Mouse (Mus musculus) CH12.LX (cell line): Measurements from ENCODE around the gene Nkx2-3. TPM values are rescaled to one million over a fixed set of nuclear protein-coding genes. Genes with fewer than 3 reads are reported as not detected.

Source experiments
- DNase-seq: peaks from one replicate; pipeline ENCODE4 v3.0.0-alpha.2; 2013; ENCODE audit errors: extremely low read depth
- H3K27ac ChIP-seq: 2 replicates; pipeline ENCODE4 v1.5.1; 2012; ENCODE audit warnings: low read depth, mild to moderate bottlenecking, control low read depth, moderate library complexity; ENCODE audit not compliant: insufficient read depth
- H3K27me3 ChIP-seq: replicated peaks from 2 replicates; pipeline ENCODE3; 2012; ENCODE audit warnings: inconsistent platforms
- H3K36me3 ChIP-seq, 2 experiments: replicated peaks in 1 of 2; 2 replicates each; pipeline versions ENCODE3 to v1.6.1; 2012; ENCODE audit warnings: inconsistent platforms in 1 of 2, low read length in 1 of 2, mild to moderate bottlenecking in 1 of 2, mixed read lengths in 1 of 2, moderate library complexity in 1 of 2; ENCODE audit not compliant: control insufficient read depth in 1 of 2, insufficient read depth in 1 of 2
- H3K4me1 ChIP-seq, 2 experiments: 2 replicates each; pipeline ENCODE4 v1.6.1; 2012; ENCODE audit warnings: inconsistent platforms in 1 of 2, moderate library complexity in 1 of 2; ENCODE audit not compliant: insufficient read depth in 2 of 2, control insufficient read depth in 1 of 2
- H3K4me2 ChIP-seq: 2 replicates; pipeline ENCODE4 v1.6.1; 2012; ENCODE audit warnings: low read depth, mild to moderate bottlenecking, control low read depth; ENCODE audit not compliant: poor library complexity, insufficient read depth, severe bottlenecking
- H3K4me3 ChIP-seq, 3 experiments: fragments of 150-350 bp in 1 of 3; sonication (generic) in 1 of 3; replicated peaks in 1 of 3; 2 replicates each; pipeline versions ENCODE3 to v1.5.1; 2011 to 2012; ENCODE audit warnings: low read depth in 2 of 3, low read length in 2 of 3, mild to moderate bottlenecking in 2 of 3, moderate library complexity in 2 of 3, control low read depth in 1 of 3, improper control_type of control experiment in 1 of 3, inconsistent platforms in 1 of 3, mixed read lengths in 1 of 3; ENCODE audit not compliant: poor library complexity in 1 of 3
- H3K79me2 ChIP-seq: replicated peaks from 2 replicates; pipeline ENCODE4 v1.6.1; 2012; ENCODE audit warnings: mild to moderate bottlenecking, moderate library complexity; ENCODE audit not compliant: control insufficient read depth, poor library complexity, insufficient read depth, severe bottlenecking; ENCODE audit errors: extremely low read depth
- H3K9ac ChIP-seq: 2 replicates; pipeline ENCODE4 v1.6.1; 2012; ENCODE audit warnings: low read depth, mild to moderate bottlenecking, control low read depth, moderate library complexity; ENCODE audit not compliant: insufficient read depth
- H3K9me3 ChIP-seq: replicated peaks from 2 replicates; pipeline ENCODE3; 2012; ENCODE audit warnings: low read length, inconsistent platforms, mixed read lengths
- CHD2 ChIP-seq: IDR thresholded peaks from 2 replicates; pipeline ENCODE4 v1.6.1; 2011; ENCODE audit warnings: low read length, improper control_type of control experiment
- E2F4 ChIP-seq: IDR thresholded peaks from 2 replicates; pipeline ENCODE4 v1.6.1; 2011; ENCODE audit warnings: low read depth, low read length, improper control_type of control experiment; ENCODE audit not compliant: insufficient replicate concordance
- ELF1 ChIP-seq: IDR thresholded peaks from 2 replicates; pipeline ENCODE4 v1.6.1; 2014; ENCODE audit warnings: low read depth, mild to moderate bottlenecking, inconsistent platforms, low read length, improper control_type of control experiment
- ETS1 ChIP-seq: conservative IDR thresholded peaks from 2 replicates; pipeline ENCODE4 v1.6.1; 2012; ENCODE audit warnings: low read depth, mild to moderate bottlenecking, inconsistent platforms, low read length, improper control_type of control experiment, moderate library complexity
- GABPA ChIP-seq: IDR thresholded peaks from 2 replicates; pipeline ENCODE4 v1.6.1; 2012; ENCODE audit warnings: low read depth, low read length, improper control_type of control experiment, inconsistent platforms; ENCODE audit not compliant: insufficient replicate concordance
- JUND ChIP-seq: conservative IDR thresholded peaks from 2 replicates; pipeline ENCODE4 v1.6.1; 2011; ENCODE audit warnings: low read depth, low read length, improper control_type of control experiment
- KAT2A ChIP-seq: IDR thresholded peaks from 2 replicates; pipeline ENCODE4 v1.6.1; 2012; ENCODE audit warnings: low read length, improper control_type of control experiment, inconsistent platforms; ENCODE audit not compliant: insufficient replicate concordance
- MAFK ChIP-seq: IDR thresholded peaks from 2 replicates; pipeline ENCODE4 v1.6.1; 2011; ENCODE audit warnings: low read length, improper control_type of control experiment; ENCODE audit not compliant: insufficient replicate concordance
- MAZ ChIP-seq: IDR thresholded peaks from 2 replicates; pipeline ENCODE4 v1.6.1; 2012; ENCODE audit warnings: low read depth, mild to moderate bottlenecking, inconsistent platforms, low read length, improper control_type of control experiment, moderate library complexity
- MEF2A ChIP-seq: IDR thresholded peaks from 2 replicates; pipeline ENCODE4 v1.6.1; 2014; ENCODE audit warnings: low read depth, mild to moderate bottlenecking, inconsistent platforms, low read length, improper control_type of control experiment, borderline replicate concordance
- MXI1 ChIP-seq: IDR thresholded peaks from 2 replicates; pipeline ENCODE4 v1.6.1; 2011; ENCODE audit warnings: mild to moderate bottlenecking, low read depth, low read length, improper control_type of control experiment
- MYC ChIP-seq: IDR thresholded peaks from 2 replicates; pipeline ENCODE4 v1.6.1; 2011; ENCODE audit warnings: low read depth, mild to moderate bottlenecking, improper control_type of control experiment, low read length
- NELFE ChIP-seq: IDR thresholded peaks from 2 replicates; pipeline ENCODE4 v1.6.1; 2011; ENCODE audit warnings: low read depth, low read length, improper control_type of control experiment
- PAX5 ChIP-seq: IDR thresholded peaks from 2 replicates; pipeline ENCODE4 v1.6.1; 2012; ENCODE audit warnings: low read length, inconsistent platforms, mixed read lengths
- POLR2A ChIP-seq: IDR thresholded peaks from 2 replicates; pipeline ENCODE4 v1.6.1; 2011; ENCODE audit warnings: low read depth, mild to moderate bottlenecking, improper control_type of control experiment, low read length
- POLR2AphosphoS2 ChIP-seq: IDR thresholded peaks from 2 replicates; pipeline ENCODE4 v1.6.1; 2011; ENCODE audit warnings: low read depth, low read length, improper control_type of control experiment
- RAD21 ChIP-seq: IDR thresholded peaks from 2 replicates; pipeline ENCODE4 v1.6.1; 2011; ENCODE audit warnings: low read depth, mild to moderate bottlenecking, low read length, improper control_type of control experiment, moderate library complexity
- RCOR1 ChIP-seq: conservative IDR thresholded peaks from 2 replicates; pipeline ENCODE4 v1.6.1; 2012; ENCODE audit warnings: low read depth, mild to moderate bottlenecking, inconsistent platforms, low read length, improper control_type of control experiment
- SMC3 ChIP-seq: IDR thresholded peaks from 2 replicates; pipeline ENCODE4 v1.6.1; 2011; ENCODE audit warnings: low read depth, low read length, improper control_type of control experiment
- TBP ChIP-seq: conservative IDR thresholded peaks from 2 replicates; pipeline ENCODE4 v1.6.1; 2011; ENCODE audit warnings: low read depth, low read length, improper control_type of control experiment
- TCF12 ChIP-seq: IDR thresholded peaks from 2 replicates; pipeline ENCODE4 v1.6.1; 2014; ENCODE audit warnings: low read depth, mild to moderate bottlenecking, inconsistent platforms, low read length, improper control_type of control experiment
- UBTF ChIP-seq: IDR thresholded peaks from 2 replicates; pipeline ENCODE4 v1.6.1; 2012; ENCODE audit warnings: low read depth, mild to moderate bottlenecking, inconsistent platforms, low read length, improper control_type of control experiment, moderate library complexity
- USF1 ChIP-seq: IDR thresholded peaks from 2 replicates; pipeline ENCODE4 v1.6.1; 2014; ENCODE audit warnings: low read depth, mild to moderate bottlenecking, inconsistent platforms, low read length, improper control_type of control experiment
- ZKSCAN1 ChIP-seq: IDR thresholded peaks from 2 replicates; pipeline ENCODE4 v1.6.1; 2012; ENCODE audit warnings: low read depth, inconsistent platforms, low read length, improper control_type of control experiment, borderline replicate concordance
- dilution Hi-C: fragments of 300-500 bp; cut with MboI; formaldehyde crosslinking; loops from 2 replicates; pipeline ENCODE4 v1.14.3; 2020; ENCODE audit warnings: low sequenced_read_pairs; ENCODE audit not compliant: extremely low pct_unique_long_range_greater_than_20kb, extremely low pct_ligation_motif_present
- in situ Hi-C: fragments of 300-500 bp; cut with MboI; formaldehyde crosslinking; loops from 3 replicates; pipeline ENCODE4 v1.14.3; 2019; ENCODE audit warnings: low sequenced_read_pairs, low pct_ligation_motif_present, low pct_unique_long_range_greater_than_20kb, mixed read lengths
- polyA plus RNA-seq: library from polyadenylated mRNA; unstranded; fragments of >175 nt; gene quantifications from 2 replicates; pipeline ENCODE4 v1.2.1, GENCODE M21; 2012; ENCODE audit warnings: low read depth; ENCODE audit not compliant: insufficient read length
- total RNA-seq, 2 experiments: library from RNA; depleted of rRNA; stranded (reverse); fragments of 300-350 nt in 1 of 2; fragments of >200 nt in 1 of 2; gene quantifications; 2 replicates each; pipeline ENCODE4 v1.2.3; 2012 to 2014

Gene Nkx2-3
- total and polyA plus RNA-seq, 3 experiments: not detected

GRCm38 (mm10) chr19:43592026-43592425 lies 20.1 kb upstream of the Nkx2-3 start:
- H3K36me3 ChIP-seq: no peaks in the 10 kb centered on the region
- in situ Hi-C loops (no loop called here), dilution Hi-C loops (no loop called here)
- H3K4me1 ChIP-seq: peaks cover 0 to 16% of the 10 kb centered on the region in 2 experiments; a peak in 2 of 4 replicates
- H3K4me3 ChIP-seq: no peak overlapping the region
- no peaks in the 10 kb centered on the region for H3K9me3 ChIP-seq
- peaks cover 1% of the 10 kb centered on the region for H3K27me3 ChIP-seq
- no peak overlapping the region for H3K9ac ChIP-seq
- H3K27ac ChIP-seq: no peak overlapping the region
- H3K79me2 ChIP-seq: no peaks in the 10 kb centered on the region
- H3K4me2 ChIP-seq: no peak overlapping the region
- no peak for TF ChIP-seq POLR2AphosphoS2
- no peak for TF ChIP-seq POLR2A
- TF ChIP-seq SMC3: no peak
- TF ChIP-seq UBTF: no peak
- no peak for TF ChIP-seq RAD21
- no peak for TF ChIP-seq MYC
- TF ChIP-seq ELF1: no peak
- TF ChIP-seq NELFE: no peak
- no peak for TF ChIP-seq TBP
- no peak for TF ChIP-seq MAZ
- no peak for TF ChIP-seq GABPA
- no peak for TF ChIP-seq ETS1
- TF ChIP-seq RCOR1: no peak
- TF ChIP-seq MXI1: no peak
- DNase-seq: peak; percentile 56

GRCm38 (mm10) chr19:43596981-43597380 lies 15.1 kb upstream of the Nkx2-3 start:
- dilution Hi-C loops (no loop called here), in situ Hi-C loops (no loop called here)
- peaks cover 1% of the 10 kb centered on the region for H3K27me3 ChIP-seq
- H3K4me1 ChIP-seq: peaks cover 0 to 9% of the 10 kb centered on the region in 2 experiments; a peak in 2 of 4 replicates
- no peak overlapping the region for H3K27ac ChIP-seq
- H3K4me2 ChIP-seq: no peak overlapping the region
- H3K36me3 ChIP-seq: no peaks in the 10 kb centered on the region
- H3K4me3 ChIP-seq: no peak overlapping the region
- no peaks in the 10 kb centered on the region for H3K79me2 ChIP-seq
- H3K9ac ChIP-seq: no peak overlapping the region
- no peak for TF ChIP-seq JUND
- no peak for TF ChIP-seq SMC3
- TF ChIP-seq POLR2AphosphoS2: no peak
- TF ChIP-seq GABPA: no peak
- no peak for TF ChIP-seq E2F4
- TF ChIP-seq ZKSCAN1: no peak
- no peak for TF ChIP-seq ELF1
- no peak for TF ChIP-seq MYC
- no peak for TF ChIP-seq POLR2A
- TF ChIP-seq TCF12: no peak
- TF ChIP-seq USF1: no peak
- no peak for TF ChIP-seq RAD21
- TF ChIP-seq MEF2A: no peak
- no peak for TF ChIP-seq CHD2
- no peak for TF ChIP-seq KAT2A
- TF ChIP-seq PAX5: no peak
- no peak for TF ChIP-seq MAFK
- no peak for TF ChIP-seq TBP
- H3K9me3 ChIP-seq: no peaks in the 10 kb centered on the region
- no peak for DNase-seq
